Mouse (Mus musculus): ENCODE data around the gene Scaper. TPM values are rescaled to one million over a fixed set of nuclear protein-coding genes. Genes with fewer than 3 reads are reported as not detected.

Gene Scaper
- polyA plus RNA-seq, 1 experiment from 2014 or later: 9.4 TPM

GRCm38 (mm10) chr9:55911481-55911880 lies 26.4 kb downstream of the Scaper start:
- 96% methylated on average over 2 of the region's 2 CpGs for WGBS
- Histone ChIP-seq H3K27ac (ENCODE audit: low read depth) (no peak overlapping the region), H3K36me3 (ENCODE audit: control insufficient read depth, insufficient read depth, low read length) (no peaks in the 10 kb centered on the region), H3K4me2 (ENCODE audit: low read length) (no peak overlapping the region), H3K9ac (ENCODE audit: low read length) (no peak overlapping the region), H3K27me3 (replicated peaks; ENCODE audit: control insufficient read depth, insufficient read depth, low read length) (no peaks in the 10 kb centered on the region), H3K4me3 (ENCODE audit: low read depth, low read length) (no peak overlapping the region), H3K4me1 (replicated peaks; ENCODE audit: control insufficient read depth, insufficient read depth, low read length) (no peaks in the 10 kb centered on the region), H3K9me3 (ENCODE audit: control insufficient read depth, low read length) (no peaks in the 10 kb centered on the region)
- no peak for DNase-seq (ENCODE audit: low spot score)
- ATAC-seq (replicated peaks; ENCODE audit: low FRiP score, low TSS enrichment, low read depth): no peak

- Histone ChIP-seq H3K4me3 (ENCODE audit: low read depth, low read length) (no peak overlapping the region), H3K27me3 (replicated peaks; ENCODE audit: control insufficient read depth, insufficient read depth, low read length) (no peaks in the 10 kb centered on the region), H3K4me2 (ENCODE audit: low read length) (no peak overlapping the region), H3K9me3 (ENCODE audit: control insufficient read depth, low read length) (no peaks in the 10 kb centered on the region), H3K36me3 (ENCODE audit: control insufficient read depth, insufficient read depth, low read length) (no peaks in the 10 kb centered on the region), H3K9ac (ENCODE audit: low read length) (no peak overlapping the region), H3K27ac (ENCODE audit: low read depth) (no peak overlapping the region), H3K4me1 (replicated peaks; ENCODE audit: control insufficient read depth, insufficient read depth, low read length) (no peaks in the 10 kb centered on the region)
- DNase-seq (ENCODE audit: low spot score): no peak
- no peak for ATAC-seq (replicated peaks; ENCODE audit: low FRiP score, low TSS enrichment, low read depth)
- WGBS: 80% methylated on average over 2 of the region's 2 CpGs
These were observed 35.0 kb downstream of the Scaper start for GRCm38 (mm10) chr9:55902964-55903363.

GRCm38 (mm10) chr9:55901588-55901987 lies 36.3 kb downstream of the Scaper start:
- WGBS: 68% methylated on average over 3 of the region's 3 CpGs
- ATAC-seq (replicated peaks; ENCODE audit: low FRiP score, low TSS enrichment, low read depth) (no peak), DNase-seq (ENCODE audit: low spot score) (no peak)
- H3K27ac ChIP-seq (ENCODE audit: low read depth): no peak overlapping the region
- H3K4me2 ChIP-seq (ENCODE audit: low read length): no peak overlapping the region
- no peaks in the 10 kb centered on the region for H3K4me1 ChIP-seq (replicated peaks; ENCODE audit: control insufficient read depth, insufficient read depth, low read length)
- H3K9me3 ChIP-seq (ENCODE audit: control insufficient read depth, low read length): no peaks in the 10 kb centered on the region
- no peak overlapping the region for H3K4me3 ChIP-seq (ENCODE audit: low read depth, low read length)
- no peak overlapping the region for H3K9ac ChIP-seq (ENCODE audit: low read length)
- no peaks in the 10 kb centered on the region for H3K27me3 ChIP-seq (replicated peaks; ENCODE audit: control insufficient read depth, insufficient read depth, low read length)
- no peaks in the 10 kb centered on the region for H3K36me3 ChIP-seq (ENCODE audit: control insufficient read depth, insufficient read depth, low read length)

GRCm38 (mm10) chr9:55900531-55900930 lies 37.4 kb downstream of the Scaper start:
- H3K36me3 ChIP-seq (ENCODE audit: control insufficient read depth, insufficient read depth, low read length): no peaks in the 10 kb centered on the region
- ATAC-seq (replicated peaks; ENCODE audit: low FRiP score, low TSS enrichment, low read depth): no peak
- H3K9ac ChIP-seq (ENCODE audit: low read length): no peak overlapping the region
- H3K9me3 ChIP-seq (ENCODE audit: control insufficient read depth, low read length): no peaks in the 10 kb centered on the region
- DNase-seq (ENCODE audit: low spot score): no peak
- no peak overlapping the region for H3K4me2 ChIP-seq (ENCODE audit: low read length)
- no peak overlapping the region for H3K27ac ChIP-seq (ENCODE audit: low read depth)
- H3K27me3 ChIP-seq (replicated peaks; ENCODE audit: control insufficient read depth, insufficient read depth, low read length): no peaks in the 10 kb centered on the region
- 49% methylated on average over 3 of the region's 4 CpGs for WGBS
- no peaks in the 10 kb centered on the region for H3K4me1 ChIP-seq (replicated peaks; ENCODE audit: control insufficient read depth, insufficient read depth, low read length)
- no peak overlapping the region for H3K4me3 ChIP-seq (ENCODE audit: low read depth, low read length)

DNA sequence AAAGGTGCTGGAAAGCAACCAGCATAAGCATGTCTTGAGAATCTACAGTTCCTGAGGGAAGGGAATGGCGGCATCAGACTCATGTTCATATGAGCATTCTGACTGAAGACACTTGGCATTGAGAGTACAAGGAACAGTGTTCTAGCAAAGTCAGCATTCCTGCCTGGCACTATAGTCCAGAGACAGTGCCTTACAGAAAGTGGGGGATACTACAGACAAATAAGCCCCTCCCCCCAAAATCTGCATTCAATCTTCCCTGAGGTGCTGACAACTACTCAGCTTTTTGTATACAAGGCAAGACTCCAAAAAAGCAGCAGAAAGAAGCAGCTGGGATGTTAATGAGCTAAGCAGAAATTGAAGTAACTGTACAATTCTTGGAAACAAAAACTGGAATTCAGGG lies 59.9 kb downstream of the Scaper start:
- 0 out of 2 replicates have a peak overlapping the region, but pooled peaks have one; percentile 11 for H3K27ac ChIP-seq (ENCODE audit: low read depth)
- H3K4me2 ChIP-seq (ENCODE audit: low read length): no peak overlapping the region
- H3K9me3 ChIP-seq (ENCODE audit: control insufficient read depth, low read length): no peaks in the 10 kb centered on the region
- DNase-seq (ENCODE audit: low spot score) (no peak), ATAC-seq (replicated peaks; ENCODE audit: low FRiP score, low TSS enrichment, low read depth) (no peak)
- H3K4me3 ChIP-seq (ENCODE audit: low read depth, low read length): no peak overlapping the region
- 64% methylated on average over 1 of the region's 1 CpGs for whole genome bisulfite sequencing
- no peak overlapping the region for H3K9ac ChIP-seq (ENCODE audit: low read length)
- H3K27me3 ChIP-seq (replicated peaks; ENCODE audit: control insufficient read depth, insufficient read depth, low read length): no peaks in the 10 kb centered on the region
- H3K4me1 ChIP-seq (replicated peaks; ENCODE audit: control insufficient read depth, insufficient read depth, low read length): no peaks in the 10 kb centered on the region
- H3K36me3 ChIP-seq (ENCODE audit: control insufficient read depth, insufficient read depth, low read length): no peaks in the 10 kb centered on the region

DNA sequence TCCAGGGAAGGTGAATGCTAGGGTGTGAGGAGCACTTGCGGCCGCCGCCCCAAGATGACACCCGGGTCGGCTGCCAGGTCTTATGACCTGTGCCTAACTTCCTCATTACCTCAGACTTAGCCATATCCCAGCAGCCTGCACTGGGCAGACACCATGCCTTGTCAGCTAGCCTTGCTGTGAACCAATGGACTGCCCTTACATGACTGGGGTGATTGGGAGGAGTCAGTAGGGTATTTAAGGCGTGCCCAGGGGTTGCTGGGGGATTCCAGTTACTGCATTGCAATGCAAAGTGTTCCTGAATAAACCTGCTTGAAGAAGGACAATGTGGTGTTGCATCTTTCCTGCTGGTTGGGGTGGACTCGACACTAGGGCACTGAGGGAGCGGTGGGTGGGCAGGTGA lies 148.5 kb downstream of the Scaper start:
- no peaks in the 10 kb centered on the region for H3K9me3 ChIP-seq (ENCODE audit: control insufficient read depth, low read length)
- no peak overlapping the region for H3K4me3 ChIP-seq (ENCODE audit: low read depth, low read length)
- no peak overlapping the region for H3K9ac ChIP-seq (ENCODE audit: low read length)
- ATAC-seq (replicated peaks; ENCODE audit: low FRiP score, low TSS enrichment, low read depth) (no peak), DNase-seq (ENCODE audit: low spot score) (no peak)
- no peak overlapping the region for H3K27ac ChIP-seq (ENCODE audit: low read depth)
- H3K4me2 ChIP-seq (ENCODE audit: low read length): no peak overlapping the region
- H3K4me1 ChIP-seq (replicated peaks; ENCODE audit: control insufficient read depth, insufficient read depth, low read length): no peaks in the 10 kb centered on the region
- no peaks in the 10 kb centered on the region for H3K36me3 ChIP-seq (ENCODE audit: control insufficient read depth, insufficient read depth, low read length)
- WGBS: 87% methylated on average over 8 of the region's 8 CpGs
- no peaks in the 10 kb centered on the region for H3K27me3 ChIP-seq (replicated peaks; ENCODE audit: control insufficient read depth, insufficient read depth, low read length)

DNA sequence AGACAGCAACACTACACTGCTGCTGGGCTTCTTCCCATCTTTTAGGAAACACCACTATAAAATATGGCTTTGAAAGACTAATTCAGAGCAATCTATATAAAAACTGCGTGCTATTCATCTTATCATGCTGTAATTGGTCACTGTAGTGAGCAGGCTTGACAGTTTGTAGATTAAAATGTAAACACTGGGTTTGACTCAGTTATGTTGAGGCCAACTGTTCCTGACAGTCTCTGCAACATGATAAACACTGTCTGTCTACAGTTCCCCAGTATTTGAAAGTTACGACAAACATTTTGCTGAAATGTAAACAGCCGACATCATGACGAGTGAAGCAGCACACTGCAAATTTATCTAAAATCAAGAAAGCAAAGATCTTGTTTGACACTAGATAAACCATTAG lies 225.9 kb downstream of the Scaper start:
- no peaks in the 10 kb centered on the region for H3K9me3 ChIP-seq (ENCODE audit: control insufficient read depth, low read length)
- no peak overlapping the region for H3K4me3 ChIP-seq (ENCODE audit: low read depth, low read length)
- no peak overlapping the region for H3K4me2 ChIP-seq (ENCODE audit: low read length)
- H3K36me3 ChIP-seq (ENCODE audit: control insufficient read depth, insufficient read depth, low read length): no peaks in the 10 kb centered on the region
- ATAC-seq (replicated peaks; ENCODE audit: low FRiP score, low TSS enrichment, low read depth) (no peak; the same call in 1 of the 2 replicates), DNase-seq (ENCODE audit: low spot score) (no peak)
- H3K9ac ChIP-seq (ENCODE audit: low read length): no peak overlapping the region
- H3K4me1 ChIP-seq (replicated peaks; ENCODE audit: control insufficient read depth, insufficient read depth, low read length): no peaks in the 10 kb centered on the region
- WGBS: 31% methylated on average over 4 of the region's 4 CpGs
- 0 out of 2 replicates have a peak overlapping the region, but pooled peaks have one; percentile 34 for H3K27ac ChIP-seq (ENCODE audit: low read depth)
- H3K27me3 ChIP-seq (replicated peaks; ENCODE audit: control insufficient read depth, insufficient read depth, low read length): no peaks in the 10 kb centered on the region

- WGBS: 85% methylated on average over 5 of the region's 5 CpGs
- Histone ChIP-seq H3K36me3 (ENCODE audit: control insufficient read depth, insufficient read depth, low read length) (no peaks in the 10 kb centered on the region), H3K4me3 (ENCODE audit: low read depth, low read length) (no peak overlapping the region), H3K9me3 (ENCODE audit: control insufficient read depth, low read length) (no peaks in the 10 kb centered on the region), H3K27ac (ENCODE audit: low read depth) (no peak overlapping the region), H3K4me1 (replicated peaks; ENCODE audit: control insufficient read depth, insufficient read depth, low read length) (no peaks in the 10 kb centered on the region), H3K4me2 (ENCODE audit: low read length) (no peak overlapping the region), H3K9ac (ENCODE audit: low read length) (no peak overlapping the region), H3K27me3 (replicated peaks; ENCODE audit: control insufficient read depth, insufficient read depth, low read length) (no peaks in the 10 kb centered on the region)
- DNase-seq (ENCODE audit: low spot score) (no peak), ATAC-seq (replicated peaks; ENCODE audit: low FRiP score, low TSS enrichment, low read depth) (no peak)
These were observed 227.4 kb downstream of the Scaper start for GRCm38 (mm10) chr9:55710553-55710952.

GRCm38 (mm10) chr9:55706603-55707002 lies 231.3 kb downstream of the Scaper start:
- H3K4me2 ChIP-seq (ENCODE audit: low read length): no peak overlapping the region
- H3K9ac ChIP-seq (ENCODE audit: low read length): no peak overlapping the region
- H3K27me3 ChIP-seq (replicated peaks; ENCODE audit: control insufficient read depth, insufficient read depth, low read length): no peaks in the 10 kb centered on the region
- no peak overlapping the region for H3K4me3 ChIP-seq (ENCODE audit: low read depth, low read length)
- no peaks in the 10 kb centered on the region for H3K4me1 ChIP-seq (replicated peaks; ENCODE audit: control insufficient read depth, insufficient read depth, low read length)
- WGBS: 61% methylated on average over 3 of the region's 3 CpGs
- no peak overlapping the region for H3K27ac ChIP-seq (ENCODE audit: low read depth)
- no peaks in the 10 kb centered on the region for H3K9me3 ChIP-seq (ENCODE audit: control insufficient read depth, low read length)
- H3K36me3 ChIP-seq (ENCODE audit: control insufficient read depth, insufficient read depth, low read length): no peaks in the 10 kb centered on the region
- DNase-seq (ENCODE audit: low spot score) (no peak), ATAC-seq (replicated peaks; ENCODE audit: low FRiP score, low TSS enrichment, low read depth) (no peak)

Data from intestine, embryonic 14.5 days (tissue).